Mouse (Mus musculus): Measurements from ENCODE around the gene Rras2.

- TF ChIP-seq CTCF (IDR thresholded peaks at IDR 0.05; ENCODE audit: low read depth), result no peak
- TF ChIP-seq EP300 (IDR thresholded peaks at IDR 0.05; ENCODE audit: low read depth), result no peak
These were observed 23.9 kb downstream of the Rras2 start for GRCm38 (mm10) chr7:114093548-114094174.
